Mouse (Mus musculus): ENCODE measurements around the gene Actr3b.
"Not testable (repeated sequence)": the region's sequence is repeated elsewhere in the genome, so short reads cannot be mapped to it uniquely, and the experiment has no call there.

The Actr3b gene

GRCm38 (mm10) chr5:25759460-25760409, at the start of gene Actr3b:
Gene Actr3b, plus strand, starts transcription at chr5:25759997.
- peak; percentile 90 for DNase-seq (ENCODE audit: low read depth, low spot score)

GRCm38 (mm10) chr5:25713001-25713706, 46.6 kb upstream of the Actr3b start:
- not testable (repeated sequence) for DNase-seq (ENCODE audit: low read depth, low spot score)

- DNase-seq (ENCODE audit: low read depth, low spot score), result peak; percentile 31
Measured at GRCm38 (mm10) chr5:25719390-25719789, 40.4 kb upstream of the Actr3b start.

- peak; percentile 44 for DNase-seq (ENCODE audit: low read depth, low spot score)
Measured at GRCm38 (mm10) chr5:25723016-25723415, 36.8 kb upstream of the Actr3b start.

- no peak for DNase-seq (ENCODE audit: low read depth, low spot score)
Measured at GRCm38 (mm10) chr5:25724134-25724675, 35.6 kb upstream of the Actr3b start.

GRCm38 (mm10) chr5:25734318-25734717, 25.5 kb upstream of the Actr3b start:
- DNase-seq (ENCODE audit: low read depth, low spot score), result no peak

- DNase-seq (ENCODE audit: low read depth, low spot score), result peak; percentile 67
Measured at GRCm38 (mm10) chr5:25735861-25736260, 23.9 kb upstream of the Actr3b start.

GRCm38 (mm10) chr5:25738448-25738847, 21.3 kb upstream of the Actr3b start:
- DNase-seq (ENCODE audit: low read depth, low spot score), result no peak

GRCm38 (mm10) chr5:25738902-25739301, 20.9 kb upstream of the Actr3b start:
- not testable (repeated sequence) for DNase-seq (ENCODE audit: low read depth, low spot score)

- no peak for DNase-seq (ENCODE audit: low read depth, low spot score)
Measured at GRCm38 (mm10) chr5:25747904-25748303, 11.9 kb upstream of the Actr3b start.

- no peak for DNase-seq (ENCODE audit: low read depth, low spot score)
Measured at GRCm38 (mm10) chr5:25748613-25749012, 11.2 kb upstream of the Actr3b start.

- no peak for DNase-seq (ENCODE audit: low read depth, low spot score)
Measured at GRCm38 (mm10) chr5:25751552-25751951, 8.2 kb upstream of the Actr3b start.

- DNase-seq (ENCODE audit: low read depth, low spot score), result no peak
Measured at GRCm38 (mm10) chr5:25752862-25753261, 6.9 kb upstream of the Actr3b start.

- DNase-seq (ENCODE audit: low read depth, low spot score), result no peak
Measured at GRCm38 (mm10) chr5:25753556-25754235, 6.1 kb upstream of the Actr3b start.

GRCm38 (mm10) chr5:25754236-25754766, 5.5 kb upstream of the Actr3b start:
- no peak for DNase-seq (ENCODE audit: low read depth, low spot score)

GRCm38 (mm10) chr5:25760410-25760832, 624 bp downstream of the Actr3b start:
- no peak for DNase-seq (ENCODE audit: low read depth, low spot score)

- no peak for DNase-seq (ENCODE audit: low read depth, low spot score)
Measured at GRCm38 (mm10) chr5:25760871-25761270, 1.1 kb downstream of the Actr3b start.

- DNase-seq (ENCODE audit: low read depth, low spot score), result no peak
Measured at GRCm38 (mm10) chr5:25761850-25762249, 2.1 kb downstream of the Actr3b start.

GRCm38 (mm10) chr5:25769006-25769405, 9.2 kb downstream of the Actr3b start:
- no peak for DNase-seq (ENCODE audit: low read depth, low spot score)

GRCm38 (mm10) chr5:25769406-25769805, 9.6 kb downstream of the Actr3b start:
- no peak for DNase-seq (ENCODE audit: low read depth, low spot score)

- no peak for DNase-seq (ENCODE audit: low read depth, low spot score)
Measured at GRCm38 (mm10) chr5:25772456-25772855, 12.7 kb downstream of the Actr3b start.
